Mouse (Mus musculus) testis, postnatal 10 days (tissue): ENCODE measurements around the gene Fndc3b.

Experiments
- DNase-seq: peaks from one replicate; pipeline ENCODE4 v3.0.0; 2021; ENCODE audit warnings: low spot score

The Fndc3b gene

DNA sequence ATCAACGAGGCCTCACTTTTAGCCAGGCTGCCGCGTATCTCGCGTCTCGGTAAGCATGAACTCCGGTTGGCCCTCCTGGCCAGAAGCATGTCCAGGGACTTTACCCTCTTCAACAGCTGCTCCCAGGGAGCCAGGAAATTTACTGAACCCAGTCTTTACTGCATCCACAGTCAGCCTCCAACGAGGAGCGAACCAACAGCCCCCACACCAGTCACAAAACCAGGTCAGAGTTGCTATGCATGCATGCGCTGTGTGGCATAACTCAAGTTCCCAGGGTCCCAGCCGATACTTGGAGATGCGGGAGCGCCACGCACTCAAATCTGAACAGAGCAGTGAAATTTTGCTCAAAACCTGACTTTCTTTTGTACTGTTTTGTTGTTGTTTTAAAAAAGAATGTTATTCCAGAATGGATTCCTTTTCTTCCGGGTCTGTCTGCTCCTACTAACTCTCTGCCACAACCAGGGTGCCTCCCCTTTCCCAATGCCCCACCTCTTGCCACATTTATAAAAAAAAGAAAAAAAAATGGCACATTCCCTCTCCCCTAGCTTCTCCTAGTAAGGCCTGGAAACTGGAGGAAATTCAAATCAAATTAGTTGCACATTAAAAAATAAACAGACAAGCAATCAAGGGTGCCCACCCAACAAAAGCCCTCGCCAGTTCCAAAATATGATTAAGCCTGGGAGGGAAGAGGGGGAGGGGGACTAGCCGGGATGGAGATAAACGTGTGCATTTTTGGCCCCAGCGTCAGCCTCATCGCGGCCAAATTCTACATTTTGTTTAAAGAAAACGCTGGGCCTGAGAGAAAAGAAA, 1.8 kb downstream of the Fndc3b start:
- DNase-seq, result no peak

GRCm38 (mm10) chr3:27708581-27708980, 2.5 kb downstream of the Fndc3b start:
- no peak for DNase-seq

DNA sequence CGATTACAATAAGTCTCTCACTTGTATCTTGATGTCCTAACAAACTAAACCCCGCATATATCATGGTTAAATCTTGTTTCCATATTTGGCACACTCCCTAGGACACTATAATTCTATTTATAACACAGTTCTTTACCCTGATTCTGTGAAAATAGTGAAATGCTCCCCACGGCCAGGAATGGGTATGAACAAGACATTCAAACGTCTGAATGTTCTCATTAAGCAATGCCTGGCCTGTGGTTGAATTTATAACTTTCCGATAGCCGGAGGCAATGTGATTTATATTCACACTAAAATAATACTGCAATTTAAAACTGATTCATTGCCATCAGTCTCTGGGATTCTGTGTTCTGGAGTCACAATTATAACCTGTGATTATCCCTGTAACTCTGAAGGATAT, 5.3 kb downstream of the Fndc3b start:
- DNase-seq, result no peak

DNA sequence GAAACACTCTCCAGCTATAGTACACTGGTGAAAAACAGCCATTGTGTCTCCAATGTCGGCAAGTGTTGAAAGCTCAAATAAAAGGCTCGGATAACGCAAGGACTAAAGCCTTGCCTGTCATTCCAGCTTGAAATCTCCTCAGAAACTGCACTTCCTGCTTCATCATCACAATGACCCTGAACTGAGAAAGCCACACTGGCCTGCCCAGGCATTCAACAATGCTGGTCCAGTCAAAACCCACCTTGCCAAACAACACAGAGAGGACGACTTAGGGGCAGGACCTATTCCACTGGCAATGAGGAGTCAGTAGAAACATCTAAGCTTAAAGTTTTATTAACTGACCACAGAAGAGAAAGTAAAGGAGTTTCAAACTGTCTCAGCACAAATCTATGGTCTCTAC, 6.1 kb downstream of the Fndc3b start:
- no peak for DNase-seq

- DNase-seq, result no peak
Measured at GRCm38 (mm10) chr3:27704641-27705040, 6.5 kb downstream of the Fndc3b start.

GRCm38 (mm10) chr3:27703531-27703930, 7.6 kb downstream of the Fndc3b start:
- DNase-seq, result no peak

DNA sequence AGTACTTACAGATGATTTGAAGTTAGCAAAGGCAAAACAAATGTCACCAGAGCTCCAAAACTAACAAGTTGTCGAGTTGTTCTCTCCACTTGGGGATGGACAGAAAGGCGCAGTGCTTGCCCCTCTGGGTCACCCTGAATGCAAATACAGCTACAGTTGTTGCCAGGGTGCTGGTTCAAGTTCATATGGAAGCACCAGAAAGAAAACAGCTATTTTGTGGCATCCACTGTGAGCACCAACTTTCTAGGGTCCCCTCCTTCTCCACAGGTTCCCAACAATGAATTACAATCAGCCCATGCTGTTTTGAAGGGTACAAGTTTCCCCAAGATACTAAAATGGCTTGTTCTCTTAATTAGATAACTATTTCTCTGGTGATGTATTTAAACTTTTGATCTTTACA, 8.0 kb downstream of the Fndc3b start:
- DNase-seq, result no peak

GRCm38 (mm10) chr3:27698671-27699070, 12.4 kb downstream of the Fndc3b start:
- DNase-seq, result no peak

- no peak for DNase-seq
Measured at GRCm38 (mm10) chr3:27696449-27696797, 14.7 kb downstream of the Fndc3b start.

DNA sequence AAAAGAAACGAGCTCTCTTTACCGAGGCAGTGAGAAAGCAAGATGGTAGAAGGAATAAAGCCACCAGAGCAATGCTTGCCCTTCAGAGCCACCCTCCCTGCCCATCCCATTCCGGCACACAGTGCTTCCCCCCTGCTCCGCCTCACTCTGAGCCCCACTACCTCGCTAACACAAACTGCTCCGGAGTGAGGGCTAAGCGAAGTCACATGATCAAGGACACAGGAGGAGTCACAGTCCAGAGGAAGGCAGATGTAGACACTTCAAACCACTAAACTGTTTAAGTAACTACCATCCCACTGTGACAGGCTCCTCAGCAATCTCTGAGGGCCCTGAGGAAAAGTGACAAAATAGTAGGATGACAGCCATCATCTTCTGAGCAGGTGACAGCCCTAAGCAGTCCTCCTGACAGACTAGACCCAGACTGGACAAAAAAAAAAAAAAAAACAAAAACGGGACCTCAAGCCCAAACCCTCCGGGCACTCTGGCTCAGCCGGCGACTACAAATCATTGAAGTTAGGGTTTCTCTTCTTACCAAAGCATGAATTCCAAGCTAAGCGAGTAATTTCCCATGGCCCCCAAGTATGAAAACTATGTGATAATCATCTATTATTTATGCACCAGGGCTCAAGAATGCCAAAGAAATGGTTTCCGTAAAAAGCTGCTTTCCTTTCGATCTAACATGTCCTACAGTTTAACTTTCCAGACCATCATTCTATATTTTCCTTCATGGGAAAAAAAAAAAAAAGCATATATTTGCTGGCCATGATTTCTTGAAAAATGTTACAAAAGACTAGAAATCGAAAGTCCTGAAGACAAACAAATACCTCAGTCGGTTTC, 15.3 kb downstream of the Fndc3b start:
- DNase-seq, result no peak

DNA sequence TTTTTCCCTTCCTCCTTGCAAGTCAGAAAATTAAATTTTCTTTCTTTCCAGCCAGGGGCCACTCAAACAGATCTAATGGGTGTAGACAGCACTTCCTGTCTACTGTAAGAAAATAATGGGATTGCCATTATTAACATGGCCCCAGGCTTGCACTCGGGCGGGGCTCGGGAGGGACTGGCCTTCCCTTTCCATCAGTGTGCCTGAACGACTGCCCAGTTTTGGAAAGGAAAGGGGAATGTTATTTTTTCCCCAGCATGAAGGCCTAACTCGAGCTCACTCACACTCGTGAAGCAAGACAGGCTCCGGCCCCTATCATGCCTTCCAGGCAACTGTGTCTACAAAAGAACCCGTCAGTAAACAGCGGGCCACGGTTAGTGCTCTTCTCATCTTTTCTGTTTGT, 16.5 kb downstream of the Fndc3b start:
- DNase-seq, result no peak

- no peak for DNase-seq
Measured at GRCm38 (mm10) chr3:27694111-27694510, 17.0 kb downstream of the Fndc3b start.

- no peak for DNase-seq
Measured at GRCm38 (mm10) chr3:27691486-27692160, 19.5 kb downstream of the Fndc3b start.

DNA sequence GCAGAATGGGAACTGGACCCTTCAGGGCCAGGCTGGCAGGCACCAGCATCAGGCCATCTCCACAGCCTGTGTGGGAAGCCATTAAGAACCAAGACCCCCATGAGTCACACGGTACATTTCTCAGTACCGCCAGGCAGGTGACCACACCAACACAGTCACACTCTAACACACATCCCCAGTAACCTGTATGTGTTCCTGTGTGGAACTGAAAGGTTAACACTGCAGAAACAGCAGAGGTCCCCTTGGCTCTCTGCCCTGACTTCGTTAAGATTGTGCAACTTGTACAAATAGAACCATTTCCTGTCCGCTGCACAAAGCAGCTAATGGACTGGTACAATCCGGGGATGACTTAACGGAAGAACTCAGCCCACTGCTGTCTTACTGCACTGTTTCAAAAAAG, 21.1 kb downstream of the Fndc3b start:
- peak; percentile 75 for DNase-seq

DNA sequence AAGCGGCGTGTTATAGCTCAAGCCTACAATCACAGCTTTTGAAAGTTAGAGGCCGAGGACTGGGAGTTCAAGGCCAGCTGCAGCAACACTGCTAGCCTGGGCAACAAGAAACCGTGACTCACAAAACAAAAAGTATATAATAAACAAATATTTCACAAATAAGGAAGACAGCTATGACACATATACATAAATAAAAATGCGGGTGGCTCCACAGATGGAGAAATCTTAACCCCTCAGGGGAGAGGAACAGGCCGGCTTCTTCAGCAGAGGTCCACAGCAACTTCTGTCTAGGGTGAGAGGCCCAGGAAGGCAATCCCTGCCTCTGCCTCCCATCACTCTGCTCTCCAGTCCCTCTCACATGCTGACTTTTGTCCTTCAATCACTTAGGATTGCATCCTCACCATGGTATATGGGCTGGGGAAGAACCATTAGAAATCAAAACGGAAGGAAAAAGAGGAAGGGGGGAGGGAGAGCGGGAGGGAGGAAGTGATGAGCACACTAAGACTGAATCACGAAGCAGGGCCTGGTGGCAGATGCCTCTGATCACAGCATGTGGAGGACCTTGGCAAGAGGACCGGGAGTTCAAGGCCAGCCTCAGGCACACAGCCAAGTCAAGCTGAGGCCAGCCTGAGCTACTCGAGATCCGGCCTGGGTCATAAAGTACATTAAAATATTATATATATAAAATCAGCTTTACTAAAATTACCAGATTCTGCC, 21.8 kb downstream of the Fndc3b start:
- peak; percentile 73 for DNase-seq

DNA sequence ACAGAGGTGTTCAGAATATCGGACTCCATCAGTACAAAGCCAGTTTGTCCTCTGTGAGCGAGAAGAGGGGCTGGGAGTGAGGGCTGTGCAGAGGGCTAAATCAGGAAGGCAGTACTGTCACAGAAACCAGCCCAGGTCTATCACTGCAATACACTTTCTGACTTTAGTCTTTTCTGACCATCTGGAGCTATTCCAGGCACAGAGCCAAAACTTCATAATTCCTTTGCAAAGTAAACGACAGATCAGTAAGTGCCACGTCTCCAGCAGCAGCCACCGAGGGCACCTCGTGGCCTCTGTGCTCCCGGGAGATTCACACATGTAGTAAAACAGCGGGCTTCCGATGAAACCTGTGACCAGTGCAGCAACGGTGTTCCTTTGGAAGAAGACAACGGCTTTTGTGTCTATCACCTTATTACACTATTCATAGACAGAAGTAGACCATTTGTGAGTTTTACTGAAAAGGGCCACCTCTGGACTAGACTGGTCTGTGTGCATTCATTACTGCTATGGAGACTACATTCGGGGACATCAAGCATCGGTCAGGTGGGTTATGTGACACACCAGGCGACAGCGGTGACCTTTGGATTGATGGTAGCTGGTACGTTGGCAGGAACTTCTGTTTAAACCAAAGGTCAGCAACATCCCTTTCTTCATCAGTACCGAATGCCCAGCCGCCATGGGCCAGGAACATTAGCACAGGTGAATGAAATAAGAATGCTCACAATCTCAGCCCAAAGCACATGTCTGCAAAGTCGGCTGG, 24.2 kb downstream of the Fndc3b start:
- DNase-seq, result no peak

DNA sequence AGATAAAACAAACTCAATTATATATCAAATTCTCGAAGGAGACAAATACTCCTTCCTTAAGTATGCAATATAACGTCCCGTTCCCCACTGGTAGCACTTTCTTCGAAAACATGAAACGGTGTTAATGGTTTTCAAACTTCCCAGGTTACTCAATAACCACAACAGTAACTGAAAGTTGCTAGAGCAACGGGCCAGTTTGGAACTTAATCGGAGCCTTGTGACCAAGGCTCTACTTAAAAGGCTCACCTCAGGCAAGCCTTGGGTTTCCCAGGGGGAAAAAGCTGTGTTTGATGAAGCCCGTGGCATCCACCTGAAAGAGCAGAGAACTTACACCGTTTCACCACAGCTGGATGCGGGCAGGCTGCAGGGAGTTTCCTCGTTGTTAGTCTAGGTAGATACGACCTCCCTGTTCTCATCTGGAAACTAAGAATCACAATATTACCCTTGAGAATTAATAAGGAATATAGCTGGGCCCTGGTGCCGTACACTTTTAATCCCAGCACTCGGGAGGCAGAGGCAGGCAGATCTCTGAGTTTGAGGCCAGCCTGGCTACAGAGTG, 25.4 kb downstream of the Fndc3b start:
- DNase-seq, result no peak

DNA sequence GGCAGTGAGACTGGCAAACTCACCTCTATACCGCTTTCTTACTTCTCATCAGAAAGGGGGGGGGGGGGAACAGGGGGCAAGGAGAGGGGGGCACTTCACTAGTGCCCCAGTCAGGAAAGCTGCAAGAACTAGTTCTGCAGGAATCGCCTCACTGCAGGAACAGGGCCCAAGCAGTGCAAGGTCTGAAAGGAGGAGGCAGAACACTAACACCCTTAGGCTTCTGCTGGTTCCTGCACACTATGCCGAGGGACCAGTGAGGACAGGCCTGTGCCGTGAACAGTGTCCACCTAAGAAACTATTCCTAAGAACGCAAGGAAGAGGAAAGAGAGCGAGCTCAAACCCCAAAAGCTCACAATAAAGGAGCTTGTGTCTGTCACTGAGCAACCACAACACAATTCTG, 26.0 kb downstream of the Fndc3b start:
- DNase-seq, result no peak

- DNase-seq, result no peak
Measured at GRCm38 (mm10) chr3:27683374-27683773, 27.7 kb downstream of the Fndc3b start.

DNA sequence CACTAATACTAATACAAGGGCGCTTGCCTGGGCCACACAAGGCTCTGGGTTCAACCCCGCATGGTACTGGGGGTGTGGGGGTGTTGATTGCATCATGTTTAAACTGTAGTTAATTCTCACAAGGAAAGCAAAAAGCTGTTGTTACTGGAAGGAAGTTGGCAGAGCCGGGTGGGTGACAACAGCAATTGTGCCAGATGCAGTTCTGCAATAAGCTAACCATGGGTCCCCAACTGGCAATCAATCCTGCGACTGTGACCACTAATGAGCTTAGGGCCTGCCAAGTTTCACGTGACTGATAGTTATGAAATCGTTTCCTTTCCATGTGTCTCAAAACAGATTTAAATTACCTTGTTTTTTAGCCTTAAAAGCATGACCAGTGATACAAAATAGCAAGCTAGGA, 33.5 kb downstream of the Fndc3b start:
- no peak for DNase-seq

DNA sequence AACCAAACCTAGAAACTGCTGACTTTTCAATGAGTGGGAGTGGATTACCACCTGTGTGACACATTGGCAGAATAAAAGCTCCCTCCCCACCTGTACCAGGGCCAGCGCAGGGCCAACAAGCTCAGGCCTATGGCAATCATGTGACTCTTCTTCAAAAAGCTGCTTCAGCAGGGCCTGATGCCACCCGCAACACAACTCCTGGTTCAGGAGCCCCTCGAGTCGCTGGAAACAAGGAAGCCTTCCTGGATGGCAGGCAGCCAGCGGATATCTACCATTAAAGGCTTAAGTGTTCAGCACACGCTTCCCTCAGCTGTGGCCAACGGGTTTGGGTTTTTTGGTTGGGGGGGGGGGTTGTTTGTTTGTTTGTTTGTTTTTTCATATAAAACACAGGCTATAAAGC, 37.4 kb downstream of the Fndc3b start:
- DNase-seq, result peak; percentile 69
